Mouse (Mus musculus): ENCODE results near the gene Adora2a.
A peak's percentile ranks its signal among the peaks of the same experiment; 100 is the strongest.
"Not testable (repeated sequence)": the region's sequence is repeated elsewhere in the genome, so short reads cannot be mapped to it uniquely, and the experiment has no call there.

Adora2a gene

GRCm38 (mm10) chr10:75316872-75316907, at the start of gene Adora2a:
Adora2a (plus strand) TSS chr10:75316877.
- no peak for DNase-seq (ENCODE audit: low read depth)

- no peak for DNase-seq (ENCODE audit: low read depth)
Observed at GRCm38 (mm10) chr10:75273020-75273419, 43.7 kb upstream of the Adora2a start.

- DNase-seq (ENCODE audit: low read depth), result no peak
Observed at GRCm38 (mm10) chr10:75276427-75277013, 40.2 kb upstream of the Adora2a start.

GRCm38 (mm10) chr10:75277501-75277900, 39.2 kb upstream of the Adora2a start:
- DNase-seq (ENCODE audit: low read depth), result peak; percentile 72

GRCm38 (mm10) chr10:75282648-75283047, 34.0 kb upstream of the Adora2a start:
- DNase-seq (ENCODE audit: low read depth), result peak; percentile 85

- DNase-seq (ENCODE audit: low read depth), result no peak
Observed at GRCm38 (mm10) chr10:75283821-75284220, 32.9 kb upstream of the Adora2a start.

- DNase-seq (ENCODE audit: low read depth), result no peak
Observed at GRCm38 (mm10) chr10:75288579-75288978, 28.1 kb upstream of the Adora2a start.

GRCm38 (mm10) chr10:75289392-75289791, 27.3 kb upstream of the Adora2a start:
- DNase-seq (ENCODE audit: low read depth), result peak; percentile 38

GRCm38 (mm10) chr10:75290650-75291049, 26.0 kb upstream of the Adora2a start:
- no peak for DNase-seq (ENCODE audit: low read depth)

- DNase-seq (ENCODE audit: low read depth), result no peak
Observed at GRCm38 (mm10) chr10:75291338-75291737, 25.3 kb upstream of the Adora2a start.

- not testable (repeated sequence) for DNase-seq (ENCODE audit: low read depth)
Observed at GRCm38 (mm10) chr10:75292206-75292605, 24.5 kb upstream of the Adora2a start.

GRCm38 (mm10) chr10:75293288-75293687, 23.4 kb upstream of the Adora2a start:
- no peak for DNase-seq (ENCODE audit: low read depth)

GRCm38 (mm10) chr10:75294362-75294761, 22.3 kb upstream of the Adora2a start:
- no peak for DNase-seq (ENCODE audit: low read depth)

- DNase-seq (ENCODE audit: low read depth), result peak; percentile 46
Observed at GRCm38 (mm10) chr10:75294926-75295325, 21.8 kb upstream of the Adora2a start.

- DNase-seq (ENCODE audit: low read depth), result no peak
Observed at GRCm38 (mm10) chr10:75298608-75299007, 18.1 kb upstream of the Adora2a start.

- peak; percentile 90 for DNase-seq (ENCODE audit: low read depth)
Observed at GRCm38 (mm10) chr10:75299785-75300418, 16.8 kb upstream of the Adora2a start.

- peak; percentile 68 for DNase-seq (ENCODE audit: low read depth)
Observed at GRCm38 (mm10) chr10:75301195-75301806, 15.4 kb upstream of the Adora2a start.

GRCm38 (mm10) chr10:75301937-75302336, 14.7 kb upstream of the Adora2a start:
- peak; percentile 78 for DNase-seq (ENCODE audit: low read depth)

- no peak for DNase-seq (ENCODE audit: low read depth)
Observed at GRCm38 (mm10) chr10:75302536-75302935, 14.1 kb upstream of the Adora2a start.

- peak; percentile 93 for DNase-seq (ENCODE audit: low read depth)
Observed at GRCm38 (mm10) chr10:75303324-75304048, 13.2 kb upstream of the Adora2a start.

- no peak for DNase-seq (ENCODE audit: low read depth)
Observed at GRCm38 (mm10) chr10:75304049-75304405, 12.7 kb upstream of the Adora2a start.

GRCm38 (mm10) chr10:75304413-75304812, 12.3 kb upstream of the Adora2a start:
- peak; percentile 69 for DNase-seq (ENCODE audit: low read depth)

- DNase-seq (ENCODE audit: low read depth), result no peak
Observed at GRCm38 (mm10) chr10:75307130-75307529, 9.5 kb upstream of the Adora2a start.

GRCm38 (mm10) chr10:75312361-75312760, 4.3 kb upstream of the Adora2a start:
- no peak for DNase-seq (ENCODE audit: low read depth)
